Comparison of ENCODE assay signal across 8 mouse cellular contexts in the genomic region with DNA sequence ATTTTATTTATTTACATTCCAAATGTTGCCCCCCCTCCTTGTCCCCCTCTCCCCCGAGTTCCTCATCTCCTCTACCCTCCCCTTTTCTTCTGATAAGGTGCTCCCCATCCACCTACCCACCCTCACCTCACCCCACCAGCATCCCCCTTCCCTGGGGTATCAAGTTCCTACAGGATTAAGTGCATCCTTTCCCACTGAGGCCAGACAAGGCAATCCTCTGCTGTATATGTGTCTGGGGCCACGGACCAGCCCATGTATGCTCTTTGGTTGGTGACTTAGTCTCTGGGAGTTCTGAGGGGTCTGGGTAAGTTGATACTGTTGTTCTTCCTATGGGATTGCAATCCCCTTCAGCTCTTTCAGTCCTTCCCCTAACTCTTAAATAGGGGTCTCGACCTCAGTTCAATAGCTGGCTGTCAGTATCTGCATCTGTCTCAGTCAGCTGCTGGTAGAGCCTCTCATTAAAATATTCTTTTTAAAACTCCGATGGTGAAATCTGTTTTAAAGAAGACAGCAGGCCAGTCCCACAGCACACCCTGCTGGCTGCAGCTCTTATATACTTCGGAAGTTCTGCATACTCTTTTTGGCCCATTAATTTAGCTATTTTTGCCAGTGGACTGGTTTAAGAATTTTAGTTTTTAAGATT. TPM values are rescaled to one million over a fixed set of nuclear protein-coding genes. Genes with fewer than 3 reads are reported as not detected.
DNase-seq lines count a peak whose midpoint lies in the region; ATAC-seq and TF ChIP-seq lines count a peak whose summit lies in the region.

No protein-coding gene starts in this region.

- no peak for TF ChIP-seq EP300 in stomach, postnatal 0 days (optimal IDR thresholded peaks at IDR 0.05)

- TF ChIP-seq CTCF in thymus, adult 2 months (IDR thresholded peaks at IDR 0.05; ENCODE audit: borderline replicate concordance, control insufficient read depth, extremely low read depth, insufficient read depth, low read length, poor library complexity) = no peak
- TF ChIP-seq CTCF in stomach, postnatal 0 days (IDR thresholded peaks at IDR 0.05; ENCODE audit: low read depth) = peak; percentile 77

- no peaks in the 10 kb centered on the region for H3K36me3 ChIP-seq in thymus, adult 2 months (ENCODE audit: control insufficient read depth, insufficient read depth, low read length)
- no peaks in the 10 kb centered on the region for H3K36me3 ChIP-seq in forebrain, embryonic 11.5 days (ENCODE audit: control insufficient read depth, insufficient read depth, low read length)
- no peaks in the 10 kb centered on the region for H3K36me3 ChIP-seq in stomach, postnatal 0 days (ENCODE audit: control insufficient read depth, insufficient read depth, low read length)

- H3K27me3 ChIP-seq in thymus, adult 2 months (ENCODE audit: control insufficient read depth, insufficient read depth, low read length) = no peaks in the 10 kb centered on the region
- no peaks in the 10 kb centered on the region for H3K27me3 ChIP-seq in forebrain, embryonic 11.5 days (ENCODE audit: control insufficient read depth, insufficient read depth, low read length)
- 0 out of 2 replicates have a peak, but pooled peaks cover 2% of the 10 kb centered on the region for H3K27me3 ChIP-seq in stomach, postnatal 0 days (ENCODE audit: control insufficient read depth, insufficient read depth, low read length)

- WGBS in thymus, adult 2 months = 5% methylated on average over 5 of the region's 5 CpGs
- 6% methylated on average over 5 of the region's 5 CpGs for WGBS in forebrain, embryonic 11.5 days
- 12% methylated on average over 5 of the region's 5 CpGs for WGBS in stomach, postnatal 0 days

- ATAC-seq in forebrain, embryonic 11.5 days (replicated peaks; ENCODE audit: low FRiP score) = peak; percentile 80
- ATAC-seq in megakaryocyte-erythroid progenitor cell, adult 5-6 weeks (replicated peaks; ENCODE audit: low FRiP score, low TSS enrichment, poor library complexity, severe bottlenecking) = 0 out of 2 replicates have a peak, but pooled peaks have one; percentile 61
- ATAC-seq in stomach, postnatal 0 days (ENCODE audit: low FRiP score, low TSS enrichment) = no peak

- peak; percentile 58 to 62 for DNase-seq in cerebellum, postnatal 10 days
- no peak for DNase-seq in cerebellum, adult 9-11 months
- peak; percentile 49 for DNase-seq in thymus, adult 2 months
- DNase-seq in thymus, adult 18-20 months = no peak
- DNase-seq in forebrain, embryonic 11.5 days (ENCODE audit: low spot score) = peak; percentile 66
- DNase-seq in kidney, adult 9 months = peak; percentile 55
- peak; percentile 39 for DNase-seq in stomach, postnatal 0 days (ENCODE audit: low spot score)

- H3K27ac ChIP-seq in thymus, adult 2 months (ENCODE audit: control insufficient read depth, insufficient read depth, low read length) = no peak overlapping the region
- H3K27ac ChIP-seq in forebrain, embryonic 11.5 days (ENCODE audit: low read depth, low read length) = no peak overlapping the region
- H3K27ac ChIP-seq in stomach, postnatal 0 days (replicated peaks) = no peak overlapping the region

- H3K4me3 ChIP-seq in thymus, adult 2 months (ENCODE audit: control insufficient read depth, insufficient read depth, low read length) = no peak overlapping the region
- H3K4me3 ChIP-seq in forebrain, embryonic 11.5 days (ENCODE audit: low read depth, low read length) = no peak overlapping the region; the same call in 1 of the 2 replicates
- H3K4me3 ChIP-seq in stomach, postnatal 0 days (ENCODE audit: low read depth, low read length) = no peak overlapping the region

- no peak for TF ChIP-seq POLR2A in thymus, adult 2 months (IDR thresholded peaks at IDR 0.05; ENCODE audit: control insufficient read depth, extremely low read depth, insufficient read depth, low read length, poor library complexity)

- H3K9me3 ChIP-seq in forebrain, embryonic 11.5 days (ENCODE audit: control insufficient read depth, low read length) = no peaks in the 10 kb centered on the region
- no peaks in the 10 kb centered on the region for H3K9me3 ChIP-seq in stomach, postnatal 0 days (ENCODE audit: control insufficient read depth, low read length)

- H3K4me2 ChIP-seq in forebrain, embryonic 11.5 days (ENCODE audit: low read depth, low read length, severe bottlenecking) = peak overlapping the region; percentile 50
- H3K4me2 ChIP-seq in stomach, postnatal 0 days (replicated peaks; ENCODE audit: low read depth) = no peak overlapping the region

- H3K4me1 ChIP-seq in thymus, adult 2 months (replicated peaks; ENCODE audit: control insufficient read depth, insufficient read depth, low read length) = peaks cover 7% of the 10 kb centered on the region
- H3K4me1 ChIP-seq in forebrain, embryonic 11.5 days (replicated peaks; ENCODE audit: control insufficient read depth, insufficient read depth, low read length) = peaks cover 2% of the 10 kb centered on the region
- no peaks in the 10 kb centered on the region for H3K4me1 ChIP-seq in stomach, postnatal 0 days (replicated peaks; ENCODE audit: control insufficient read depth, insufficient read depth)

- no peak overlapping the region for H3K9ac ChIP-seq in forebrain, embryonic 11.5 days (ENCODE audit: low read length)
- no peak overlapping the region for H3K9ac ChIP-seq in stomach, postnatal 0 days (ENCODE audit: low read length)

RNA-seq across cellular contexts. Expression of a gene that starts 17.0 kb away (rescaled TPM):
- 6.6 and 7.1 TPM in 2 replicates for polyA plus RNA-seq in thymus, adult 2 months (2012; rRNA removed)
- polyA plus RNA-seq in forebrain, embryonic 11.5 days (2014; fragmentation: Nextera tagmentation; extraction: Ambion mirVana) = 24.3 and 29.6 TPM in 2 replicates
- 28.6 and 29.1 TPM in 2 replicates for total RNA-seq in megakaryocyte-erythroid progenitor cell, adult 5-6 weeks (2014; fragmentation: Nextera tagmentation)
- 42.0 and 43.0 TPM in 2 replicates for total RNA-seq in megakaryocyte-erythroid progenitor cell, adult 5-6 weeks (2017)
- polyA plus RNA-seq in stomach, postnatal 0 days (2015; fragmentation: Nextera tagmentation; extraction: Ambion mirVana) = 6.9 and 7.7 TPM in 2 replicates

Comparison
In these comparisons a context has a peak if more than half of its experiments do, and no peak if none do; other contexts are left out.
1. DNase-seq: peak in cerebellum, postnatal 10 days (2 of 2), thymus, adult 2 months (single experiment), forebrain, embryonic 11.5 days (single experiment), kidney, adult 9 months (single experiment) and stomach, postnatal 0 days (single experiment); none in cerebellum, adult 9-11 months (single experiment) and thymus, adult 18-20 months (0 of 2).